Mouse (Mus musculus): ENCODE results near the gene Tfpt. TPM values are rescaled to one million over a fixed set of nuclear protein-coding genes. Genes with fewer than 3 reads are reported as not detected.

The Tfpt gene
- polyA plus RNA-seq, 1 experiment from 2014 or later = 30.4 TPM

GRCm38 (mm10) chr7:3594686-3595085 lies 35.0 kb downstream of the Tfpt start:
- ATAC-seq (ENCODE audit: low FRiP score, low TSS enrichment) (no peak), DNase-seq (no peak)
- 30% methylated on average over 5 of the region's 5 CpGs for WGBS
- no peak overlapping the region for H3K9ac ChIP-seq (replicated peaks; ENCODE audit: low read length)
- no peak overlapping the region for H3K27ac ChIP-seq (replicated peaks; ENCODE audit: low read depth, low read length)
- no peak overlapping the region for H3K4me2 ChIP-seq (ENCODE audit: low read length)
- no peaks in the 10 kb centered on the region for H3K36me3 ChIP-seq (ENCODE audit: control insufficient read depth, insufficient read depth, low read length)
- no peak overlapping the region for H3K4me3 ChIP-seq (replicated peaks; ENCODE audit: low read depth, low read length)
- H3K4me1 ChIP-seq (ENCODE audit: control insufficient read depth, insufficient read depth, low read length) = no peaks in the 10 kb centered on the region
- H3K27me3 ChIP-seq (ENCODE audit: control insufficient read depth, insufficient read depth, low read length) = no peaks in the 10 kb centered on the region
- no peaks in the 10 kb centered on the region for H3K9me3 ChIP-seq (ENCODE audit: control insufficient read depth, low read length)

- Histone ChIP-seq H3K4me2 (ENCODE audit: low read length) (no peak overlapping the region), H3K9ac (replicated peaks; ENCODE audit: low read length) (no peak overlapping the region), H3K27me3 (ENCODE audit: control insufficient read depth, insufficient read depth, low read length) (no peaks in the 10 kb centered on the region), H3K27ac (replicated peaks; ENCODE audit: low read depth, low read length) (no peak overlapping the region), H3K36me3 (ENCODE audit: control insufficient read depth, insufficient read depth, low read length) (no peaks in the 10 kb centered on the region), H3K9me3 (ENCODE audit: control insufficient read depth, low read length) (no peaks in the 10 kb centered on the region), H3K4me3 (replicated peaks; ENCODE audit: low read depth, low read length) (no peak overlapping the region), H3K4me1 (ENCODE audit: control insufficient read depth, insufficient read depth, low read length) (no peaks in the 10 kb centered on the region)
- DNase-seq (peak; percentile 4), ATAC-seq (ENCODE audit: low FRiP score, low TSS enrichment) (no peak)
Measured at GRCm38 (mm10) chr7:3593855-3594254, 35.9 kb downstream of the Tfpt start.

GRCm38 (mm10) chr7:3591534-3591933 lies 38.2 kb downstream of the Tfpt start:
- ATAC-seq (ENCODE audit: low FRiP score, low TSS enrichment) (no peak), DNase-seq (no peak)
- Histone ChIP-seq H3K9me3 (ENCODE audit: control insufficient read depth, low read length) (no peaks in the 10 kb centered on the region), H3K27me3 (ENCODE audit: control insufficient read depth, insufficient read depth, low read length) (no peaks in the 10 kb centered on the region), H3K4me2 (ENCODE audit: low read length) (no peak overlapping the region), H3K27ac (replicated peaks; ENCODE audit: low read depth, low read length) (no peak overlapping the region), H3K4me1 (ENCODE audit: control insufficient read depth, insufficient read depth, low read length) (no peaks in the 10 kb centered on the region), H3K4me3 (replicated peaks; ENCODE audit: low read depth, low read length) (no peak overlapping the region), H3K9ac (replicated peaks; ENCODE audit: low read length) (no peak overlapping the region), H3K36me3 (ENCODE audit: control insufficient read depth, insufficient read depth, low read length) (no peaks in the 10 kb centered on the region)
- 88% methylated on average over 1 of the region's 1 CpGs for WGBS

- H3K4me2 ChIP-seq (ENCODE audit: low read length) = no peak overlapping the region
- no peaks in the 10 kb centered on the region for H3K27me3 ChIP-seq (ENCODE audit: control insufficient read depth, insufficient read depth, low read length)
- H3K27ac ChIP-seq (replicated peaks; ENCODE audit: low read depth, low read length) = no peak overlapping the region
- no peak for DNase-seq
- no peak for ATAC-seq (ENCODE audit: low FRiP score, low TSS enrichment)
- H3K9me3 ChIP-seq (ENCODE audit: control insufficient read depth, low read length) = no peaks in the 10 kb centered on the region
- H3K36me3 ChIP-seq (ENCODE audit: control insufficient read depth, insufficient read depth, low read length) = no peaks in the 10 kb centered on the region
- WGBS = 77% methylated on average over 3 of the region's 3 CpGs
- no peaks in the 10 kb centered on the region for H3K4me1 ChIP-seq (ENCODE audit: control insufficient read depth, insufficient read depth, low read length)
- H3K9ac ChIP-seq (replicated peaks; ENCODE audit: low read length) = no peak overlapping the region
- no peak overlapping the region for H3K4me3 ChIP-seq (replicated peaks; ENCODE audit: low read depth, low read length)
Measured at GRCm38 (mm10) chr7:3590550-3590949, 39.2 kb downstream of the Tfpt start.

GRCm38 (mm10) chr7:3587292-3587691 lies 42.4 kb downstream of the Tfpt start:
- WGBS = 76% methylated on average over 1 of the region's 1 CpGs
- no peak for ATAC-seq (ENCODE audit: low FRiP score, low TSS enrichment)
- DNase-seq = no peak

GRCm38 (mm10) chr7:3586255-3586654 lies 43.5 kb downstream of the Tfpt start:
- H3K4me3 ChIP-seq (replicated peaks; ENCODE audit: low read depth, low read length) = no peak overlapping the region
- H3K4me1 ChIP-seq (ENCODE audit: control insufficient read depth, insufficient read depth, low read length) = no peaks in the 10 kb centered on the region
- no peak overlapping the region for H3K4me2 ChIP-seq (ENCODE audit: low read length)
- no peak for DNase-seq
- H3K36me3 ChIP-seq (ENCODE audit: control insufficient read depth, insufficient read depth, low read length) = no peaks in the 10 kb centered on the region
- H3K9ac ChIP-seq (replicated peaks; ENCODE audit: low read length) = no peak overlapping the region
- no peak overlapping the region for H3K27ac ChIP-seq (replicated peaks; ENCODE audit: low read depth, low read length)
- no peaks in the 10 kb centered on the region for H3K27me3 ChIP-seq (ENCODE audit: control insufficient read depth, insufficient read depth, low read length)
- no peak for ATAC-seq (ENCODE audit: low FRiP score, low TSS enrichment)
- 3% methylated on average over 5 of the region's 5 CpGs for WGBS
- no peaks in the 10 kb centered on the region for H3K9me3 ChIP-seq (ENCODE audit: control insufficient read depth, low read length)

More at GRCm38 (mm10) chr7:3587292-3587691, 42.4 kb downstream of the Tfpt start:
- H3K36me3 ChIP-seq (ENCODE audit: control insufficient read depth, insufficient read depth, low read length) = no peaks in the 10 kb centered on the region
- H3K9ac ChIP-seq (replicated peaks; ENCODE audit: low read length) = no peak overlapping the region
- no peaks in the 10 kb centered on the region for H3K9me3 ChIP-seq (ENCODE audit: control insufficient read depth, low read length)
- H3K27me3 ChIP-seq (ENCODE audit: control insufficient read depth, insufficient read depth, low read length) = no peaks in the 10 kb centered on the region
- H3K4me1 ChIP-seq (ENCODE audit: control insufficient read depth, insufficient read depth, low read length) = no peaks in the 10 kb centered on the region
- H3K27ac ChIP-seq (replicated peaks; ENCODE audit: low read depth, low read length) = no peak overlapping the region
- no peak overlapping the region for H3K4me2 ChIP-seq (ENCODE audit: low read length)
- H3K4me3 ChIP-seq (replicated peaks; ENCODE audit: low read depth, low read length) = no peak overlapping the region

GRCm38 (mm10) chr7:3585763-3586162 lies 44.0 kb downstream of the Tfpt start:
- no peak for DNase-seq
- Histone ChIP-seq H3K36me3 (ENCODE audit: control insufficient read depth, insufficient read depth, low read length) (no peaks in the 10 kb centered on the region), H3K4me3 (replicated peaks; ENCODE audit: low read depth, low read length) (no peak overlapping the region), H3K27ac (replicated peaks; ENCODE audit: low read depth, low read length) (no peak overlapping the region), H3K27me3 (ENCODE audit: control insufficient read depth, insufficient read depth, low read length) (no peaks in the 10 kb centered on the region), H3K9ac (replicated peaks; ENCODE audit: low read length) (no peak overlapping the region), H3K4me2 (ENCODE audit: low read length) (no peak overlapping the region), H3K4me1 (ENCODE audit: control insufficient read depth, insufficient read depth, low read length) (no peaks in the 10 kb centered on the region), H3K9me3 (ENCODE audit: control insufficient read depth, low read length) (no peaks in the 10 kb centered on the region)
- WGBS = 20% methylated on average over 6 of the region's 6 CpGs
- no peak for ATAC-seq (ENCODE audit: low FRiP score, low TSS enrichment)

GRCm38 (mm10) chr7:3580029-3580428 lies 49.7 kb downstream of the Tfpt start:
- Histone ChIP-seq H3K4me3 (replicated peaks; ENCODE audit: low read depth, low read length) (no peak overlapping the region), H3K9ac (replicated peaks; ENCODE audit: low read length) (no peak overlapping the region), H3K9me3 (ENCODE audit: control insufficient read depth, low read length) (no peaks in the 10 kb centered on the region), H3K27ac (replicated peaks; ENCODE audit: low read depth, low read length) (no peak overlapping the region), H3K36me3 (ENCODE audit: control insufficient read depth, insufficient read depth, low read length) (no peaks in the 10 kb centered on the region), H3K4me1 (ENCODE audit: control insufficient read depth, insufficient read depth, low read length) (no peaks in the 10 kb centered on the region), H3K27me3 (ENCODE audit: control insufficient read depth, insufficient read depth, low read length) (no peaks in the 10 kb centered on the region), H3K4me2 (ENCODE audit: low read length) (no peak overlapping the region)
- 74% methylated on average over 2 of the region's 2 CpGs for WGBS
- DNase-seq (no peak), ATAC-seq (ENCODE audit: low FRiP score, low TSS enrichment) (no peak)

- H3K27me3 ChIP-seq (ENCODE audit: control insufficient read depth, insufficient read depth, low read length) = no peaks in the 10 kb centered on the region
- no peaks in the 10 kb centered on the region for H3K9me3 ChIP-seq (ENCODE audit: control insufficient read depth, low read length)
- no peaks in the 10 kb centered on the region for H3K36me3 ChIP-seq (ENCODE audit: control insufficient read depth, insufficient read depth, low read length)
- no peak for DNase-seq
- no peak overlapping the region for H3K4me3 ChIP-seq (replicated peaks; ENCODE audit: low read depth, low read length)
- H3K27ac ChIP-seq (replicated peaks; ENCODE audit: low read depth, low read length) = no peak overlapping the region
- no peak overlapping the region for H3K4me2 ChIP-seq (ENCODE audit: low read length)
- H3K9ac ChIP-seq (replicated peaks; ENCODE audit: low read length) = no peak overlapping the region
- ATAC-seq (ENCODE audit: low FRiP score, low TSS enrichment) = no peak
- H3K4me1 ChIP-seq (ENCODE audit: control insufficient read depth, insufficient read depth, low read length) = no peaks in the 10 kb centered on the region
- 67% methylated on average over 6 of the region's 6 CpGs for WGBS
Measured at GRCm38 (mm10) chr7:3578952-3579546, 50.7 kb downstream of the Tfpt start.

All from midbrain, embryonic 14.5 days (tissue).